Mouse (Mus musculus) heart, adult 18-20 months (tissue): Measurements from ENCODE around the gene Ereg. TPM values are rescaled to one million over a fixed set of nuclear protein-coding genes. Genes with fewer than 3 reads are reported as not detected.

Experiments
- DNase-seq, 2 experiments: peaks; one replicate each; pipeline ENCODE4 v3.0.0; 2021 to 2022; ENCODE audit warnings: mixed read lengths in 1 of 2
- long read RNA-seq, 2 experiments: library from polyadenylated mRNA; stranded (forward); transcript quantifications; one replicate each; pipeline ENCODE4 v2.0.0; 2021
- total RNA-seq, 2 experiments: library from RNA; stranded (reverse); gene quantifications; 2 replicates each; pipeline ENCODE4 v1.2.3; 2021

Ereg gene
- total RNA-seq = not detected
- long read RNA-seq, experiment 1 = 0 reads
- long read RNA-seq, experiment 2 = 0 reads

- DNase-seq = peak; percentile 11 to 22
These were observed at the start of gene Ereg for GRCm38 (mm10) chr5:91074450-91074950. Gene Ereg (plus strand): TSS chr5:91074622.

DNA sequence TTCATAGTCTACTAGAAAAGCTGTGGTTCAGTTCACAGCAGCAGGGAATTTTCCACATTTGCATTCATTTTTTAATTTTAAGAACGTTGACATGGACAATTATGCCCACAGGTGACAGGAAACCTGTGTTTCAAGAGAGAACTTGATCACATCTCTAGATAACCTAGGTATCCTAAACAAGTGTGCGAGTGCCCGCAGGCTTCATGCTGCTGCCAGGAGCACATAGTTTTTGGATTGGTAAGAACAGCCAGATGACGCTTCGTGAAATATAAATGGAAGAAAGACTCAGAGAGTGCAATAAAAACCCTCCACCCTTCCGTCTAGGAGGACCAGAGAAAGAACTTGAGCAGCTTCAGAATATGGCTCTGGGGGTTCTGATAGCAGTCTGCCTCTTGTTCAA is 47.3 kb upstream of the Ereg start, which contains the start of gene Epgn:
Gene Epgn (plus strand): TSS at position 301 of the 400 bp plus-strand sequence.
- no peak for DNase-seq

- DNase-seq = no peak
These were observed 46.6 kb upstream of the Ereg start for GRCm38 (mm10) chr5:91027840-91028239.

DNA sequence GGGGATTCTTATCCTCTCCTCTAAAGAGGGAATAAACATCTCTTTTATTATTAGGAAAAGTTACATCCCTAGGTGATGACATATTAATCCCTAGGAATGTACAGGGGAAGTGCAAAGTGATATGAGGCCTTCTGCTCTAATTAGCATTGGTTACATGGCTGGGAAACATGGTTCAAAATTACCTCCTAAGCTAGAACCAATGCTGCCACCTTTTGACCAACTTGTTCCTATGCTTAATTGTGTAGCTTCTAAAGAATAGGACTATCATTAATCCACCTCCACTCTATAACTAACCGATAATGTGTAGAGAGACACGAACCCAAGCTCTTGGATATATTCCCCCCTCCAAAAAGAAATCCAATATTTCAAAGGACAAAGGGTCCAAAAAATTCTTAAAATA is 43.8 kb upstream of the Ereg start:
- DNase-seq = no peak

- DNase-seq = peak; percentile 7 to 10
These were observed 39.1 kb upstream of the Ereg start for GRCm38 (mm10) chr5:91035341-91035740.

DNA sequence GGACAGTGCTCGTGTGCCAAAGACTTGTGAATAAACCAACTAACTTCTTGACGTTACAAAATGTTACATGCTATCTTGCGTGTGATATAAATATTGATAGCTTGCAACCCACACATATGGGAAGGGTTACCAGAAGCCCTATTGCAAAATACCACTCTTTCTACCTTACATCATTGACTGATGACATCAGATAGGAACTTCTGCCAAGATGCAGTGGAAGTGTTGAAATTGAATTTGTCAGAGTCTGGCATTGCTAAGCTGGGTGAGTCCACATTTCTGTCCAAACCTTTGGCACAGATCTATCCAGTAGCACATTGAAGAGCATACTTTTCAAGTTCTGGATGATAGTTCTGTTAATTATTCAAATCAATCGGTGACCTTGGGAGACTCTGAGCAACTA is 37.8 kb upstream of the Ereg start:
- peak; percentile 32 to 50 for DNase-seq

DNA sequence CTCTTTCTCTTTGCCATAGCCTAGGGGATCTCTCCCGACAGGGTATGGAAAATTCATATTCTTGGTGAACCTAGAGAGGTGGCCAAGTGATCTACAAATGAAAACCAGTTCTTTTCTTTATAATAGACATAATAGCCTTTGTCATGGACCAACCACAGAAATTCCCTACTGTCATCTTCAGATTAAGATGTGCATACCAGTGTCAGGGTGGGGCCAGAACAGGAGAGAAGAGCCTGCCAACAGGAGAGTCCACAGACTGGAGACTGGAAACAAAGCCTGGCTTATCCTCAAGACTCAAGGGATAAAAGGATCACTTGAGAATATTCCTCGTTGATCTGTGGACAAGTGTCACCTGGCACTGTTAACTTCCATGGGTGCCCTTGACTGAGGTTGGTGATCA is 36.7 kb upstream of the Ereg start:
- DNase-seq = no peak

DNA sequence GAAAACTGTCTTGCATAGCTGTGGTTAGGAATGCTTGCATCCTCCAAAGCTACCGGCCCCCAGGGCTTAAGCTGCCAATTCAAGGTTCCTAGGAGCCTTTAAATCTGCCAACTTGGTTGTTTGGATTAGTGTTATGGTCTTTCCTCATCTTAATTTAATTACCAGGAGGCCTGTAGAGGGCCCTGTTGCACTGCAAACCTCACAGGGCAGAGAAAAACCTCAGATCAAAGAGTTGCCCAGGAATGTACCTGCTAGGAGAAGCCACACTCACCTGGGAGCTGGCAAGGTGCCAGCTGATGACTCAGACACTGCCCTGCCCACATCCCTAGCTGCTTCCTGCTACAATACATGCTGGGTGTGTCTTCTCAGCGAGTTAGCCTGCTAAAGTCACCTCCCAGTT is 35.9 kb upstream of the Ereg start:
- peak; percentile 11 to 14 for DNase-seq

- DNase-seq = no peak
These were observed 35.5 kb upstream of the Ereg start for GRCm38 (mm10) chr5:91038963-91039362.

GRCm38 (mm10) chr5:91047987-91048386 is 26.4 kb upstream of the Ereg start:
- DNase-seq = no peak

GRCm38 (mm10) chr5:91048397-91048796 is 26.0 kb upstream of the Ereg start:
- no peak for DNase-seq

DNA sequence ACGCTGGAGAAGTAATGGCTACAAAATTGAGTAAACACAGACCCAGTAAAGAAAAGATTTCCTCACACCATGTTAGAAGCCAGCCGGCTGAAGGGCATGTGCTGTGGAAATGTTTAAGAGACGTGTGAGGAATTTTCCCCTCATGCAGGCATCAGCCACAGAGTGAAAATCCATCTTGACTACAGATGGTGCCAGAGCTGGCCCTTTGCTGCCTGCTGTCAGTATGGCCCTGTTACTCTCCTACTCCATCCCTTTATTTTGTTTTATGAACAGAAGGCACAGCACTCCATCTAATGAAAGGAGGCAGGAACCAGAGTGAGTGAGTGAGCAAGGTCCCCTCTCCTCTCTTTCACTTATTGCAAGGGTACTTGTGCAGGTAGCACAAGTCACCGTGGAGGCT is 2.1 kb upstream of the Ereg start:
- no peak for DNase-seq

DNA sequence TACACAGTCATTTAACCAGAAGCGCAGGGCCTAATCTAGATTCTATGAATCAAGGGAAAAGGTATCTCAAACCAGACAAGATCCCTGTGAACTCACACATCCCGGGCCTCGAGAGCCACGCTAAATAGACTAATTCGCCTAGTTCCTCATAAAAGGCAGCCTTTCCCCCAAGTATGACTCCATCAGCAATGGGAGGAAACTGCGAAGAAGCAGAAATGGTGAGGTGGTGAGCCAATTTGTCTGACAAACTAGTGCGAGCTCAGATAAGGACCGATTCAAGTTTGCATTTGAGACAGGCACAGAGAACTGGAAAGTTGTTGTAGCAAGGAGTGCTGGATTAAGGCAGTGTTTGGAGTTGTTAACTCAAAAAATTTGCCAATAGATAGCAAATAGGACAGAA is 796 bp upstream of the Ereg start:
- peak in 1 of 2 experiments; percentile 13 for DNase-seq

DNA sequence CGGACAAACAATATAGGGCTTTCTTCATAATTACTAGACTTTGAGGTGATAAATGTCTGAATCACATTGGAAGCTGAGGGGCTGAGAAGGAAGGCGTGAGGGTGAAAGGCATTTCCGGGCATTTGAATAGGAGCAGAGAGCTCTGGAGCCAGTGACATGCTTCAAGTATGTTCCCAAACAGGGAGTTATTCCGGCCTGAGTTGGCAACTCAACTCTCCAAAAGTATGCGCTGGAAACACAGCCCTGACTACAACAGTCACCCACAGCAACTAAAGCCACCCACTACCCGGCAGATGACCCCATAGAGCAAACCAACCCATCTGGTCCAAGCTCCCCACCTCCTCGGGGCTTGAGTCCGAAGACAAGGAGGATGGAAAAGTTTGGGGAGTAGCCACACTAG is 396 bp upstream of the Ereg start:
- DNase-seq = peak; percentile 6 to 10

- no peak for DNase-seq
These were observed 599 bp downstream of the Ereg start for GRCm38 (mm10) chr5:91075021-91075420.

DNA sequence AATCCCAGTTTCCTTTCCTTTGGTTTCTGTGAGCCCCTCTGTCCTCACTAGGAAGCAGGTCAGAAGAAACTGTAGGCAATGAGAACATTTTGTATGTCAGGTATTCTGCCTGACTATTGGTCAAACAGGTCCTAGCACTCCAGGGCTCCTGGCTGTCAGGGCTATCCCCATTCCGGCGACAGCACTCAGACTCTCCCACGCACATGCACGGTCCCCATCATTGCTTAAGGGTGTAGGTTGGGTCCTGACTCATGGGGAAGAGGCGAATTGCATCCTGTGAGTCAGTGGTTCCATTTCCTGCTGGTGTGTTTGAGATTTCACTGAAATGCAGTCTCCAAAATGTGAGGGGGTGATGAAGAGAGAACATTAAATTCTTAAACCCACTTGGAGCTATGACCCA is 8.6 kb downstream of the Ereg start:
- DNase-seq = no peak

DNA sequence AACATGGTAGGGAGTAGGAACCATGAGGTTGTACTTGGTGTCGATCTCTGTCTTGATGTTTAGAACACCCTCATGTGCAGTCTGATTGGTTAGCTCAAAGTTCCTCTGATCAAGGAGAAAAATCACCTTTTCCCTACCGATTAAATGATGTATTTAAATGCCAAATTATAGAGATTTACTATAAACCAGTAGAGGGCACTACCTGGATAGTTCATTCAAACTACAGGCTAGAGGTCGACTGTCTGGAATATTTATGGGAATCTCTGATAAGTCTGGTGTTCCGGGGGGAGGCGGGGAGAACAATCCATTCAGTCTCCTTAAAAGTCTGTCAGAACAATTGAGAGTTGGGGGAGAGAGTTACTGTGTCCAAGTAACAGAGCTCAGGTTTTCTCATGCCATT is 10.9 kb downstream of the Ereg start:
- DNase-seq = no peak

GRCm38 (mm10) chr5:91090301-91090700 is 15.9 kb downstream of the Ereg start:
- no peak for DNase-seq

DNA sequence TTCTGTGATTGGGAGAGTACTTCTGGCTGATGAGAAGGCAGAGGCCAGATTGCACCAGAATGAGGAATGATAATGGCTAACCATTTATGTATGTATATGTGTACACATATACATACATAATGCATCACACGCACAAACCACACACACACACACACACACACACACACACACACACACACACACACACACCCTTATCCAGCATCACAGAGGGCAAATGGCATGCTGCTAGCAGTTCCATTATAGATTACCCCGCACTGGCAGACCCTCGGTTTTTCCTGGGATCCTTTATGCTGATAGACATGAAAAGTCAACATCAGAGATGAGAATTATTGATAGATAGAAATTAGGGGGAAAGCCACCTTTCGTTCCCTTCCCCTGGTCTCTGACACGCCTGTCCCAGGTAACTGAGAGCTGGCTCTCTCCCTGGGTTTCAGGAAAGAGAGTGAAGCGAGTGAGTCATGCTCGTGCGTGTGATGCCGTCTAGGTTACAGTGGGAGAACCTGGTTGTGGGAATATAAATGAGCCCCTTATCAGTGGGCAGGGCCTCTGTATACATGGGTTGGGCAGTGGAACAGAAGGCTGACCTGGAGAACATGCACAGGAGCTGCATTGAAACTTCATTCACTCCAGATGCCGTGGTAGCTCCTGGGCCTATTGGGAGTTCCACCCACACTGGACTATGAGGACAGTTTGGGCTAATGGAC is 23.6 kb downstream of the Ereg start:
- DNase-seq = no peak

DNA sequence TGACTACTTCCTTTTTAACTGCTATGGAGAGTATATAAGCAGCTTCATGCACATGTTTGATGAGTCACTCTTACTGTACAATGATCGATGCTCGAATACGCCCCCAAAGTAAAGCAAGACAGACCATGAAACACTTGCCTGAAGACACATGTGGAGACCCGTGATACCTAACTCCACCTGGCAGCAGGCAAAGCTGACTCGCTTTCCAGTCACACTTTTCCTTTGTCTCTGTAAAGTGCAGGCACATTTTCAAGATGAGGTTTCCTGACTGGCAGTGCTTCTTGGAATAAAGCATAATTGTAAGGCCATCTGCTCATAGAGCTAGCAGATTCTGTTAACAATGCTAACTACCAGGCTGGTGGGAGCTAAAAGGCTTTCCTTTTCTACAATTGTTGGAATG is 27.3 kb downstream of the Ereg start:
- DNase-seq = no peak

DNA sequence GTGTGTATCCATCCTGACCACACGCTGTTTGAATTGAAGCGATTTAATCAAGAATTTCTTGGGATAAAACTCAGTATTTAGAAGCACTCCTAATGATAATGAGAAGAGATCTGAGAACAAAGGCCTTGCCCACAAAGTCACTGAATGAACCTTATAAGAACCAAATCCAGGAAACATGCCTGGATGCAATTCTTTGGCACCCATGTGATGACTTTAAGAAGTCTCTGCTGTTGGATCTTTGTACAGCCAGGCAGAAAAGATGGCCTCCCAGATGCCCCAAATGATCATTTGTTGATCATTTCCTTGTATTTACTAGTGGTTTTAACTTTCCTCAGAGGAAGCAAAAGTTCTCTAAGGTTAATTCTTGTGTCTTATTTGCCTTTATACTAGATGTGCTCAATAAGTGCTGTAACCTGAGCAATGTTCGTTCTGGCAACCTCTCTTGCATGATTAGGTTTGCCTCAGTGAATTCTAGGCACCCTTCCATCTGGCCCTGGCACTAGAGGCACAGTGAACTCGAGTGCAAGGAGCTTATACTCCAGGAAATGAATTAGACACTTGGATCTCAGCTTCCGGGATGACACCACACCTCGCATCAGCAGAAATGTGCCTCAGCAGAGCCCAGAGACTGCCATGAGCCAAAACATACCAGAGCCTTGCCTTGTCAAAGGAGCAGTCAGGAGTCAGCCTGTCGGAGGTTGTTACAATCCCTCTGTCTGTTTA is 29.7 kb downstream of the Ereg start:
- DNase-seq = no peak

DNA sequence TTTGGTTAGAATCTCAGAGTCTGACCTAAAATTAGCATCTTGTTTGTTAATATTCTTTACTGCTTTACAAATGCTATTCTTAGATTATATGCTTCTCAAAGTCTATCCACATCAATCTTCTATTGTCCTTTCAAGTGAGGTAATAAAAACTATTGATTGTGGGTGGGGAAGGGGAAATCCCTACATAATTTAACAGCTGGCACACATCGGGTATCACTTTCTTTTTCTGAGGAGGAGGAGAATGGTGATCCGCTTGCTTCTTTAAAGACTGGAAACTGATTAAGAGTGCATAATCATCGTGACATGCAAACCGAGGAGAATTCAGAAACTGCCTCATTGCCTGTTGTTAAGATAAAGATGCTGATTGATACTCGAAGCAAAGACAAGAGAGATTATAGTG is 31.8 kb downstream of the Ereg start:
- no peak for DNase-seq

- DNase-seq = no peak
These were observed 35.7 kb downstream of the Ereg start for GRCm38 (mm10) chr5:91110023-91110670.
